8 mouse cellular contexts compared by ENCODE assay signal in the genomic region with DNA sequence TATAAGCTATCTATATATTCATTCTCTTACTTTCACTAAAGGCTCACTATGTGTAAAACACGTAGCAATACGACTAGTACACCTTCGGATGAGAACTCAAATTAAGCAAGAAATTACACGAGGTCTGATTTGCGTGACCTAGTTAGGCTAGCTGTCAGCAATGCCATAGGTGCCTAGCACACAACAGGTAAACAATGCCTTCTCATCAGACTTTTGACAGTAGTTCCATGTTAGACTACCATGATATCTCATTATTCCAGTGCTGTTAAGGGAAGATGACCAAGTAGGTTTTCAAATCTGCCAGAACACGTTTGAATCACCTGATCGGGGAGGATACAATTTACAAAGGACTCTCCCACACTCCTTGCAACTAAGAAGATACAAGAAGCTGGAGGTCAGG. TPM values are rescaled to one million over a fixed set of nuclear protein-coding genes. Genes with fewer than 3 reads are reported as not detected.
DNase-seq lines count a peak whose midpoint lies in the region; ATAC-seq and TF ChIP-seq lines count a peak whose summit lies in the region.

No protein-coding gene starts in this region.

- H3K4me2 ChIP-seq in forebrain, postnatal 0 days (ENCODE audit: low read depth) = peak overlapping the region; percentile 82
- H3K4me2 ChIP-seq in liver, embryonic 16.5 days (ENCODE audit: low read depth, low read length) = peak overlapping the region; percentile 78

- peaks cover 7% of the 10 kb centered on the region for H3K4me1 ChIP-seq in E14TG2a.4 (replicated peaks; ENCODE audit: low read depth, low read length)
- 0 out of 2 replicates have a peak, but pooled peaks cover 6% of the 10 kb centered on the region for H3K4me1 ChIP-seq in forebrain, postnatal 0 days (ENCODE audit: insufficient read depth)
- H3K4me1 ChIP-seq in liver, embryonic 16.5 days (ENCODE audit: control insufficient read depth, low read depth, low read length) = peaks cover 9% of the 10 kb centered on the region

- DNase-seq in frontal cortex, postnatal 14 days (ENCODE audit: low spot score in 2 of 2) = no peak
- DNase-seq in forebrain, postnatal 0 days = no peak
- DNase-seq in urinary bladder, adult 18-20 months (ENCODE audit: low spot score in 2 of 2) = no peak
- DNase-seq in layer of hippocampus, adult 9-10 months (ENCODE audit: low spot score) = no peak
- no peak for DNase-seq in adrenal gland, adult (ENCODE audit: inconsistent age in 2 of 2, low spot score in 1 of 2)

- peaks cover 34% of the 10 kb centered on the region for H3K36me3 ChIP-seq in E14TG2a.4 (ENCODE audit: insufficient read depth, low read length)
- no peaks in the 10 kb centered on the region for H3K36me3 ChIP-seq in forebrain, postnatal 0 days (ENCODE audit: insufficient read depth)
- H3K36me3 ChIP-seq in liver, embryonic 16.5 days (ENCODE audit: control insufficient read depth, insufficient read depth) = peaks cover 6% of the 10 kb centered on the region; the same call in 1 of the 2 replicates

- 35% methylated on average over 7 of the region's 7 CpGs for WGBS in forebrain, postnatal 0 days
- 31% methylated on average over 7 of the region's 7 CpGs for WGBS in liver, embryonic 16.5 days (ENCODE audit: insufficient replicate concordance)

- H3K4me3 ChIP-seq in E14TG2a.4 (replicated peaks; ENCODE audit: low read length) = peak overlapping the region; percentile 90
- H3K4me3 ChIP-seq in forebrain, postnatal 0 days (ENCODE audit: low read depth, low read length) = peak overlapping the region; percentile 66
- H3K4me3 ChIP-seq in liver, embryonic 16.5 days (ENCODE audit: low read depth, low read length) = peak overlapping the region; percentile 96

- peaks cover 45% of the 10 kb centered on the region for H3K9me3 ChIP-seq in E14TG2a.4 (ENCODE audit: low read length)
- H3K9me3 ChIP-seq in forebrain, postnatal 0 days (ENCODE audit: low read length) = no peaks in the 10 kb centered on the region
- no peaks in the 10 kb centered on the region for H3K9me3 ChIP-seq in liver, embryonic 16.5 days (replicated peaks; ENCODE audit: control insufficient read depth, low read length)

- H3K27ac ChIP-seq in forebrain, postnatal 0 days (ENCODE audit: low read depth, low read length) = peak overlapping the region; percentile 57
- H3K27ac ChIP-seq in liver, embryonic 16.5 days (ENCODE audit: low read length) = peak overlapping the region; percentile 85

- H3K9ac ChIP-seq in forebrain, postnatal 0 days = peak overlapping the region; percentile 79
- H3K9ac ChIP-seq in liver, embryonic 16.5 days (ENCODE audit: low read depth, low read length) = peak overlapping the region; percentile 85

- ATAC-seq in frontal cortex, adult (ENCODE audit: low TSS enrichment) = peak; percentile 3; the same call in 1 of the 2 replicates
- ATAC-seq in forebrain, postnatal 0 days = 0 out of 2 replicates have a peak, but pooled peaks have one; percentile 1
- ATAC-seq in liver, embryonic 16.5 days (ENCODE audit: low read depth) = peak; percentile 16

- no peak for TF ChIP-seq CTCF in E14TG2a.4 (conservative IDR thresholded peaks at IDR 0.05; ENCODE audit: low read length)
- no peak for TF ChIP-seq CTCF in forebrain, postnatal 0 days (IDR thresholded peaks at IDR 0.05; ENCODE audit: low read depth)

- no peaks in the 10 kb centered on the region for H3K27me3 ChIP-seq in E14TG2a.4 (ENCODE audit: insufficient read depth, low read length)
- H3K27me3 ChIP-seq in forebrain, postnatal 0 days (ENCODE audit: insufficient read depth, low read length) = no peaks in the 10 kb centered on the region
- H3K27me3 ChIP-seq in liver, embryonic 16.5 days (ENCODE audit: control insufficient read depth, insufficient read depth, low read depth, low read length) = no peaks in the 10 kb centered on the region

RNA-seq across cellular contexts. Expression of gene 4930430F08Rik, which starts 1.7 kb away (rescaled TPM):
- total RNA-seq in forebrain, postnatal 0 days (2014; rRNA removed) = 18.5 and 24.9 TPM in 2 replicates
- polyA plus RNA-seq in forebrain, postnatal 0 days (2015; fragmentation: Nextera tagmentation; extraction: Ambion mirVana) = 11.5 and 14.3 TPM in 2 replicates
- polyA plus RNA-seq in liver, embryonic 16.5 days (2015; fragmentation: Nextera tagmentation; extraction: Ambion mirVana) = 13.2 and 14.2 TPM in 2 replicates

RNA-seq across cellular contexts. Expression of gene 1700017N19Rik, which starts 1.8 kb away (rescaled TPM):
- total RNA-seq in forebrain, postnatal 0 days (2014; rRNA removed) = not detected in 2 replicates
- 0.08 and 0.24 TPM in 2 replicates for polyA plus RNA-seq in forebrain, postnatal 0 days (2015; fragmentation: Nextera tagmentation; extraction: Ambion mirVana)
- polyA plus RNA-seq in liver, embryonic 16.5 days (2015; fragmentation: Nextera tagmentation; extraction: Ambion mirVana) = not detected in 2 replicates
